In genomic region chr12:110021690-110022089, GRCm38 (mm10) we compare ENCODE assay signal across 20 mouse cellular contexts.
DNase-seq lines count a peak whose midpoint lies in the region; ATAC-seq and TF ChIP-seq lines count a peak whose summit lies in the region.
"Had no signal": no experiment of that assay in that cellular context is flagged by ENCODE, and none has a peak within 500 bp of the region (broad histone marks: within the 10 kb centered on the region; RNA-seq: fewer than 3 reads in every experiment).

No protein-coding gene starts in this region.

- peak; percentile 61 for DNase-seq in heart, embryonic 10.5 days (ENCODE audit: low spot score)
- no peak for DNase-seq in heart, adult 8-10 months (ENCODE audit: low spot score)
- DNase-seq in lung, embryonic 14.5 days, result no peak
- DNase-seq in lung, postnatal 10 days, result no peak
- no peak for DNase-seq in liver, embryonic 14.5 days (ENCODE audit: low read depth in 3 of 3, low spot score in 3 of 3)
- peak; percentile 40 for DNase-seq in liver, postnatal 0 days
- DNase-seq in spleen, adult 18-20 months, result no peak
- DNase-seq: adrenal gland, adult 2 months; adrenal gland, postnatal 25 days; cerebellum, adult 2 months; cerebellum, postnatal 10 days; heart, adult 2 months; heart, postnatal 36 days had no signal

- no peaks in the 10 kb centered on the region; the same call in 1 of the 2 replicates for H3K4me1 ChIP-seq in heart, embryonic 10.5 days
- H3K4me1 ChIP-seq in lung, embryonic 14.5 days (ENCODE audit: insufficient read depth), result no peaks in the 10 kb centered on the region
- H3K4me1 ChIP-seq in liver, embryonic 14.5 days (replicated peaks; ENCODE audit: control insufficient read depth in 2 of 2, insufficient read depth in 2 of 2, low read length in 1 of 2), result peaks cover 0 to 4% of the 10 kb centered on the region in 2 experiments; a peak in 2 of 4 replicates
- H3K4me1 ChIP-seq in liver, postnatal 0 days (ENCODE audit: insufficient read depth), result peaks cover 4% of the 10 kb centered on the region; the same call in 1 of the 2 replicates
- H3K4me1 ChIP-seq: heart, embryonic 13.5 days had no signal

- H3K4me3 ChIP-seq in heart, embryonic 10.5 days, result no peak overlapping the region
- no peak overlapping the region for H3K4me3 ChIP-seq in lung, embryonic 14.5 days (ENCODE audit: low read depth, low read length)
- 0 out of 4 replicates have a peak overlapping the region, but pooled peaks of 1 of the 2 experiments have one; percentile 13 for H3K4me3 ChIP-seq in liver, embryonic 14.5 days (ENCODE audit: insufficient read depth in 1 of 2, low read depth in 2 of 2, low read length in 2 of 2)
- peak overlapping the region; percentile 38 for H3K4me3 ChIP-seq in liver, postnatal 0 days (ENCODE audit: low read depth, low read length)
- H3K4me3 ChIP-seq: embryonic facial prominence, embryonic 10.5 days; forebrain, embryonic 15.5 days; heart, adult 2 months; heart, embryonic 13.5 days had no signal

- no peak overlapping the region for H3K9ac ChIP-seq in lung, embryonic 14.5 days
- H3K9ac ChIP-seq in liver, embryonic 14.5 days (replicated peaks), result no peak overlapping the region
- peak overlapping the region; percentile 58 for H3K9ac ChIP-seq in liver, postnatal 0 days (replicated peaks)
- H3K9ac ChIP-seq: forebrain, embryonic 15.5 days; heart, embryonic 13.5 days; hindbrain, embryonic 14.5 days had no signal

- H3K9me3 ChIP-seq in heart, embryonic 10.5 days, result no peaks in the 10 kb centered on the region
- no peaks in the 10 kb centered on the region for H3K9me3 ChIP-seq in lung, embryonic 14.5 days (ENCODE audit: low read depth, low read length)
- no peaks in the 10 kb centered on the region for H3K9me3 ChIP-seq in liver, embryonic 14.5 days (ENCODE audit: control insufficient read depth, low read length)
- H3K9me3 ChIP-seq in liver, postnatal 0 days (ENCODE audit: low read length), result no peaks in the 10 kb centered on the region
- H3K9me3 ChIP-seq: embryonic facial prominence, embryonic 10.5 days; forebrain, embryonic 15.5 days; heart, embryonic 13.5 days had no signal

- no peak for TF ChIP-seq CTCF in lung, embryonic 14.5 days (IDR thresholded peaks at IDR 0.05; ENCODE audit: low read depth)
- no peak for TF ChIP-seq CTCF in liver, embryonic 14.5 days (IDR thresholded peaks at IDR 0.05; ENCODE audit: low read depth)
- TF ChIP-seq CTCF in liver, postnatal 0 days (IDR thresholded peaks at IDR 0.05; ENCODE audit: low read depth), result no peak

- no peak for TF ChIP-seq EP300 in liver, embryonic 14.5 days (IDR thresholded peaks at IDR 0.05; ENCODE audit: low read depth)
- 0 out of 2 replicates have a peak, but pooled peaks have one; percentile 22 for TF ChIP-seq EP300 in liver, postnatal 0 days (IDR thresholded peaks at IDR 0.05; ENCODE audit: low read depth)

- no peaks in the 10 kb centered on the region for H3K36me3 ChIP-seq in heart, embryonic 10.5 days
- no peaks in the 10 kb centered on the region for H3K36me3 ChIP-seq in lung, embryonic 14.5 days (ENCODE audit: insufficient read depth)
- H3K36me3 ChIP-seq in liver, embryonic 14.5 days (replicated peaks; ENCODE audit: control insufficient read depth, insufficient read depth, low read depth), result no peaks in the 10 kb centered on the region
- no peaks in the 10 kb centered on the region for H3K36me3 ChIP-seq in liver, postnatal 0 days (replicated peaks; ENCODE audit: insufficient read depth, low read length)
- H3K36me3 ChIP-seq: embryonic facial prominence, embryonic 10.5 days; forebrain, embryonic 15.5 days; heart, embryonic 13.5 days had no signal

- WGBS in heart, embryonic 10.5 days, result 80% methylated on average over 12 of the region's 12 CpGs
- 69% methylated on average over 12 of the region's 12 CpGs for WGBS in lung, embryonic 14.5 days
- 66% methylated on average over 12 of the region's 12 CpGs for WGBS in liver, embryonic 14.5 days (ENCODE audit: insufficient replicate concordance)
- 65% methylated on average over 12 of the region's 12 CpGs for WGBS in liver, postnatal 0 days (ENCODE audit: insufficient replicate concordance)

- no peaks in the 10 kb centered on the region; the same call in 1 of the 2 replicates for H3K27me3 ChIP-seq in heart, embryonic 10.5 days (ENCODE audit: insufficient read depth, poor library complexity, severe bottlenecking)
- H3K27me3 ChIP-seq in lung, embryonic 14.5 days (ENCODE audit: insufficient read depth, low read length), result no peaks in the 10 kb centered on the region
- no peaks in the 10 kb centered on the region for H3K27me3 ChIP-seq in liver, embryonic 14.5 days (ENCODE audit: control insufficient read depth, insufficient read depth, low read length)
- no peaks in the 10 kb centered on the region for H3K27me3 ChIP-seq in liver, postnatal 0 days (ENCODE audit: insufficient read depth, low read length)
- H3K27me3 ChIP-seq: CH12.LX; forebrain, embryonic 15.5 days; Patski had no signal

- no peak overlapping the region for H3K27ac ChIP-seq in heart, embryonic 10.5 days
- no peak overlapping the region for H3K27ac ChIP-seq in lung, embryonic 14.5 days (ENCODE audit: low read depth)
- H3K27ac ChIP-seq in liver, embryonic 14.5 days, result no peak overlapping the region
- H3K27ac ChIP-seq in liver, postnatal 0 days (ENCODE audit: low read depth), result peak overlapping the region; percentile 98
- H3K27ac ChIP-seq: forebrain, embryonic 15.5 days; heart, adult 2 months; heart, embryonic 13.5 days; hindbrain, embryonic 14.5 days had no signal

- H3K4me2 ChIP-seq in lung, embryonic 14.5 days, result no peak overlapping the region
- H3K4me2 ChIP-seq in liver, embryonic 14.5 days (ENCODE audit: low read depth), result peak overlapping the region; percentile 29
- peak overlapping the region; percentile 60 for H3K4me2 ChIP-seq in liver, postnatal 0 days (ENCODE audit: low read depth, low read length)
- H3K4me2 ChIP-seq: forebrain, embryonic 15.5 days; heart, embryonic 13.5 days; hindbrain, embryonic 14.5 days had no signal

- ATAC-seq in lung, embryonic 14.5 days (ENCODE audit: insufficient read depth), result peak; percentile 35; the same call in 1 of the 2 replicates
- ATAC-seq in liver, embryonic 14.5 days (ENCODE audit: insufficient read depth), result no peak
- ATAC-seq in liver, postnatal 0 days, result peak; percentile 20
- ATAC-seq: activated CD4-positive, CD25-positive, alpha-beta regulatory T cell, adult 4 months; forebrain, embryonic 15.5 days; Patski had no signal

Comparison
In these comparisons a context has a peak if more than half of its experiments do, and no peak if none do; other contexts are left out.
1. DNase-seq: peak in heart, embryonic 10.5 days (single experiment) and liver, postnatal 0 days (single experiment); none in heart, adult 8-10 months (single experiment), lung, embryonic 14.5 days (single experiment), lung, postnatal 10 days (single experiment), liver, embryonic 14.5 days (0 of 3) and spleen, adult 18-20 months (0 of 2).